Mouse (Mus musculus): ENCODE measurements at regions not wholly inside any gene's neighbourhood (a gene's known extent, or its start where the extent isn't known, plus 50 kb on each side); places are given as distances from the start of the nearest gene placed in this dataset.
A peak's percentile ranks its signal among the peaks of the same experiment; 100 is the strongest.

- DNase-seq (ENCODE audit: low spot score) = no peak
Observed at GRCm38 (mm10) chr12:106399085-106399484, 389.1 kb downstream of the Vrk1 start.

DNA sequence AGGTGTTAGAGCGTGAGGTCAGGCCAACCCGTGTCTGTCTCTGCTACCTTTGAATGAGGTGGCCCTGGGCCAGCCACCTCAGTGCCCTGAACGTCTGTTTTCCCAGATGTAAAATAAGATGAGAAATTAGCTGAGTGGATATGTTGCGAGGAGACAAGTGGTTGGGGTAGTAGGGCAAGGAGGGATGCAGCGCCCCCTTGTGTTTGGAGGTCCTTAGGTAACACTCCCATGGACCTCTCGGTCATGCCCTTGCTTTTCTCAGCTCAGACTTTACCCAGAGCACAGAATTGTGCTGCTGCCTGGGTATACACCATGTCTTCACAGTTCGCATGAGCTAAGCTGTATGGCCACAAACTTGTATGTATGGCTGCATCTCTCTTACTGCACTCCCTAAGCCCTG lies 401.0 kb downstream of the Vrk1 start:
- peak; percentile 60 for DNase-seq (ENCODE audit: low spot score)

- no peak for DNase-seq (ENCODE audit: low spot score)
Observed at GRCm38 (mm10) chr12:106426631-106427030, 416.6 kb downstream of the Vrk1 start.

GRCm38 (mm10) chr12:106429991-106430390 lies 420.0 kb downstream of the Vrk1 start:
- DNase-seq (ENCODE audit: low spot score) = no peak

- no peak for DNase-seq (ENCODE audit: low spot score)
Observed at GRCm38 (mm10) chr12:106445151-106445550, 435.1 kb downstream of the Vrk1 start.

DNA sequence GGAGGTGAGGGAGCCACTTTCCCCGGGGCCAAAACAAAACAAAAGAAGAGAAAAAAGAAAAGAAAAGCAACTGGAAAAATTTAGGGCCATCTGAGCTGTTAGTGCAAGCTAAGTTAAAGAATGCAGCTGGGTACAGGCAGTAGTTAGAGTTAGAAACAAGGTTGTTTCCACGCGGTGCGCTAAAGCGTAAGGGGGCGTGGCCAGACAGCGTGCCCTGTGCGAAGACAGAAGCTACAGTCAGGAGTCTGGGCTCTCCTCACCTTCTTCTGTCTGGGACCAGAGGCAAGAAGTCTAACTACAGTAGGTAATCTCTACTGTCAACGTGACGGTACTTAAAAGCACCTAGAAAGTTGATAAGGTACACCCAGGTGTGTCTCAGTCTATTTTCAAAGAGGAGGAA lies 435.9 kb downstream of the Vrk1 start:
- no peak for DNase-seq (ENCODE audit: low spot score)

GRCm38 (mm10) chr12:106446876-106447532 lies 437.0 kb downstream of the Vrk1 start:
- DNase-seq (ENCODE audit: low spot score) = no peak

GRCm38 (mm10) chr12:106448551-106448950 lies 438.5 kb downstream of the Vrk1 start:
- no peak for DNase-seq (ENCODE audit: low spot score)

DNA sequence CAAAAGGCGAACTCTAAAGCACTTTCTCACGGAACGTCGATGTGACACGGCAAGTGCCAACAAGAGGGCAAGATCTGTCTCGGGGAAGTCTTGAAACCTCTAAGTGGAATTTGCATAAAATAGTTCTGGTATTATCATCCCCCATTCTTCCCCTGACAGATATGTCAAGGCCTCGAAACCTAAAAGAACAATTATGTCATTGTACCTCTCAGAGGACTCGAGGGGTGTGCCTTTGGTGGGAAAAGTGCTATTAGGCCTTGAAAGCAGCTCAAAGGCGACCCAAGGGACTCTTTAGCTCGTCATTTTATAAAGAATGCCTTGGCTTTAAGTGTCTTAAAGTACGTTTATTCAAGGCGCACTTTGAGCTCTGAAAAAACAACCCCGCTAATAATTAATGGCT lies 443.5 kb downstream of the Vrk1 start:
- no peak for DNase-seq (ENCODE audit: low spot score)

DNA sequence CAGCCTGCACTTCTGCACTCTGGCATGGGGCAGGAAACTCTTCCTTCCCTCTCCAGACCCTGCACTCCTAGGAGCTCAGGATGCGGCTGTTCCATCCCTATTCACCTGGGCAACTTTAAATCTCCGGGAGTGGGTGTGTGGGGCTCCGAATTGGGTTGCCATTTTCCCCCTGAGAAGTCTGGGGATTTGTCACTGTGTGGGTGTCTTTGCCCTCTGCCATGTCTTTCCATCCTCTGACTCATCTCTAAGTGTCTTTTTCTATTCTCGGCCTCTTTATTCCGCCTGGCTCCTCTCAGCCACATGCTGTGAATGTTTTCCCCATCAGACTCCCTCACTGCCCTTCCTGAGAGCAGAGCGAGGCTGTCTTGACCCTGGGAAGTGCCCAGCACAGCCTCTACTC lies 448.2 kb downstream of the Vrk1 start:
- DNase-seq (ENCODE audit: low spot score) = no peak

GRCm38 (mm10) chr12:106460650-106461049 lies 450.6 kb downstream of the Vrk1 start:
- DNase-seq (ENCODE audit: low spot score) = no peak

DNA sequence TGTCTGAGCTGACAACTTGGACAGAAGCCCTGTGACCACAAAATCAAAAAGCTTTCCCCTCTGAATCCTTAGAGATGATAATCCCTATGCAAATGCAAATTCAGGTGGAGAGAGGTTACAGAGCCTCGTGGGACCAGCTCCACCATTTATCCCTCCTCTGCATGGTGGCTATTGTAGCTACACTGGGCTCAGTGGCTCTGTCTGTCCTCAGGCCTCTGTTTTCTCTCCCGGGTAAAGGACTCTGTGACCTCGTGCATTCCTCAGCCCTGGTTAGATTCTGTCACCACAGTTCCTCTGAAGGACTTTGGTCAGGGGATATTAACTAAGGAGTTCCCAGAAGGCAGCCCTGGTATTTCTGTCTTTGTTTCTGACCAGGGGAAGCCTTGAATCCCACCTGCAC lies 452.3 kb downstream of the Vrk1 start:
- DNase-seq (ENCODE audit: low spot score) = no peak

- DNase-seq (ENCODE audit: low spot score) = no peak
Observed at GRCm38 (mm10) chr12:106464701-106465100, 454.7 kb downstream of the Vrk1 start.

DNA sequence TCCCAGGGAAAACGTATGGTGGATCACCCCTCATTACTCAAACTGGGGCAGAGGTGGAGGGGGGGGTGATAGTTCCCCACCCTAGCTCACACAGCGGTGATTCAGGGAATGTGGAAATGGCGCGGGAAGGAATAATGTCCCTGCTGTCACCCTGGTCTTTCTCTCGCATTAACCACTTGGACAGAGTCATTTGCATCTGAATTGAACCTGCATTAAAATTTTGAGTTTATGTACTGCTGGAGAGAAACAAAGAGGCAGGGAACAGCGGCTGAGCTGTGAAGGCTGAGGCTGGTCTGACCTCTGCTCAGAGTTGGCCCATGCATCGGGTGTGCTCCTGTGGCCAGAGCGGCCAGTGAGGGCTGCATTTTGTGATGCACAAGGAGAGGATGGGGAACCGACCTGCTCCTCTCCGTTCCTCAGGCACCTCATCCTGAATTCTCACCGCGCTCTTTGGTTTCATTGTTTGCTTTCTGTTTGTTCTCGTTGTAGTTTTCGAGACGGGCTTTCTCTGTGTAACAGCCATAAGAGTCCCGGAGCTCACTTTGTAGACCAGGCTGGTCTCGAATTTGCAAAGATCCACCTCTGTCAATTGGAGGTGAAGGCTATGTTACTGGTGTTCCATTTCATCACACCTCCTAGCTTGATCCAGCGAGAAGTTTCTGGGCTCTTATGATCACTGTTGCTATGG lies 458.3 kb downstream of the Vrk1 start:
- no peak for DNase-seq (ENCODE audit: low spot score)

DNA sequence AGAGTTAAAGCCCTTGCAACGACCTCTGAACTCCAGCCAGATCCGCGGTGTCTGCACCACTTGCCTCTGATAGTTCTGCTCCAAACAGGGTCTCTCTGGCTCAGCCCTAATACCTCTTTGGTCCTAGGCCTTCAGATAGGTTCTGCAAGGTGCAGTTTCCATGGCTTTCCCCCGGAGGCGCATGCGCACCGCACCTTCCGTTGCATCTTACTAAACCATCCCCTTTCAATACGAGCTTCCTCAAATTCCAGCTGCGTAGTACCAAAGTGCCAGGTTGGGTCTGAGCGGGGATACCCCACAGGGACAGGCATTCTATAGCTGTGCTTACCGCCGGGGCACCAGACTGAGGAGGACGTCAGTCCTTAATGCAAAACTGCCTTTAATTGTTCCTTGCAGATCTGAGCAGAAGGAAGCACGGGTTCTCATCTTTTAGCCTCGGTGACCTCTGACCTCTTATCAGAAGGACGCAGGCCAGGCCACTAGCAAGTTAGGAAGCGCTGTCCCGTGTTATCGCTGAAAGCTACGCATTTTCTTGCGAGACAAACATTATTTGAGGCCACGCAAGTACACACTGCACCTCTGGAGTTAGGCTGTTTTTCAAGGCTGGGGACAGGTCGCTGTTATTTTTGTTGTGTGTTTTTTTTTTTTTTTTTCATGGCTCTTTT lies 464.6 kb downstream of the Vrk1 start:
- DNase-seq (ENCODE audit: low spot score) = no peak

DNA sequence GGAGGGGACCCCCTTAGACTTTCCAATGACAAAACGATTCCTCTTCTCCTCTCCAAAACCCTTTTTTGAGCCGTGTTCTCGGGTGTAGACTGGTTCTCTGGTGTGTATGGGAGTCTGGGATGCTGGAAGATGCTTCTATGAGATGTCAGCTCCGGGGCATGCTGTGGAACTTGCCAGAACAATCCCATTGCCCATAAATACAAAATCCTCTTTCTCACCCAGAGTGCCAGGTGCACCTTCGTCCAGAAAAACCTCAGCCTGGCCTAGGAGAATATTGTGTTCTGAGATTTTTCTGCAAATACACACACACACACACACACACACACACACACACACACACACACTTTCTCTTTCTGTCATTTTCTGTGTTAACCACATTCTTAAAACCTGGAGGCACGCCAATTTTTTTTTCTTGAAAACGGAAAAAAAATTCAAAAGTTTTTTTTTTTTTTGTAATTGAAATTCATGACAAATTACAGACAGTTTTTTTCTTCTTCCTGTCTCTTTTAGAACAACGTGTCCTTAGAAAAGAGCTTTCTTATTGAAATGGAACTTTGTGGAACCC lies 465.5 kb downstream of the Vrk1 start:
- no peak for DNase-seq (ENCODE audit: low spot score)

- DNase-seq (ENCODE audit: low spot score) = no peak
Observed at GRCm38 (mm10) chr12:106477040-106477665, 467.1 kb downstream of the Vrk1 start.

DNA sequence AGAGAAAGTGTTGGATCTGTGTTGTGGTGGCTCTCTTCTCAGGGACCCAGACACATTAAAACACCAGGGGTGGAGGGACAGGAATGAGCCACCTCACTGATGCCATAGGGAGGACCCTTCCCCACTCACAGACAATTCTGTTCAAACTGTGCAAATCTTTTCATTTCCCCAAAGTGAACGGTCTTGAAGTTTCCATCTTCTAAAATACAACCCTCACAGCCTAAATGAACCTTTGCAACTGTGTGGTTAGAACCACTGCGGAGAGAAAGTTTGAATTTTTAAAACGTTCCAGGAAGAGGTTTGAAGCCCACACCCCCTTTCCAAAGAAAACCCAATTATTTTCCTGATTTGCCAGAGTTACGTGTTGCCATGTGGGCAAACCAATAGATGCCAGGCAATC lies 467.7 kb downstream of the Vrk1 start:
- DNase-seq (ENCODE audit: low spot score) = no peak

DNA sequence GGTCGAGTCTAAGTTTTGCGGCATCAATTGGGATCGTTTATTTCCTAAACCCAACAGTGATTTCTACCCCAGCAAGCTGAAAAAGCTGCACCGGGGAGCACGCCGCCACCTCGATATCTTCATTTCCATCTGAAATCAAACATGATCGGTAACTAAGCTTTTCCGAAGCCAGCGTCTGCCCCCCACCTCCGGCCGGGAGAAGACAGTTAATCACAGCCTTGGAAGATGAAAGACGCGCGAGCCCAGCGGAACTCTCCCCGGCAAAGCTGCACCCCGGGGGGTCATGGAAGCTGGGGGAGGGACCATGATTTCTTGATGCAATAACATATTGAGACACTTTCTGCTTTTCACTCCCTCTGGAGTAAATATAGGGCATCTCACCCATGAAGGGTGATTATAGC lies 468.4 kb downstream of the Vrk1 start:
- DNase-seq (ENCODE audit: low spot score) = no peak

GRCm38 (mm10) chr12:106479067-106479877 lies 469.2 kb downstream of the Vrk1 start:
- no peak for DNase-seq (ENCODE audit: low spot score)

- no peak for DNase-seq (ENCODE audit: low spot score)
Observed at GRCm38 (mm10) chr12:106479878-106480194, 469.8 kb downstream of the Vrk1 start.
